Mouse (Mus musculus): Measurements from ENCODE around the gene Ppp4r1. TPM values are rescaled to one million over a fixed set of nuclear protein-coding genes. Genes with fewer than 3 reads are reported as not detected.
A peak's percentile ranks its signal among the peaks of the same experiment; 100 is the strongest.

The Ppp4r1 gene
- total and polyA plus RNA-seq, 3 experiments: 24.9 to 60.7 (median 59.2) TPM

DNA sequence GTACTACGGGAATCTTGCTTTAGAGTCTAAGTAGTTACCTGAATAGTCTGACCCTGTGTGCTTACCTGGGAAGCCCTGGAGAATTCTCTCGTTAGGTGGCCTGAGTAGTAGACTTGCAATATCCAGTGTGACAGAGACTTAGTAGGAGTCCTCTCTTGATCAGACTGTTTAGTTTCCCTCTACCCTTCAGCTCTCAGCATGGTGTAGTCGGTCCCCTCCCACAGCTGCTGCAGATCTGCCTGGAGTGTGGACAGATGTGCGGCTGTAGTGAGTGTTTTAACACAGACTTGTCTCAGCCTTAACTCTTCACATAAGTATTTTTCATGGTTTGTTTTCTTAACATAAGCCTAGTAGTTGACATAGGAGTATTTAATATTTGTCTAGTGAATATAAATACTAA, 19.7 kb downstream of the Ppp4r1 start:
- no peak for DNase-seq

DNA sequence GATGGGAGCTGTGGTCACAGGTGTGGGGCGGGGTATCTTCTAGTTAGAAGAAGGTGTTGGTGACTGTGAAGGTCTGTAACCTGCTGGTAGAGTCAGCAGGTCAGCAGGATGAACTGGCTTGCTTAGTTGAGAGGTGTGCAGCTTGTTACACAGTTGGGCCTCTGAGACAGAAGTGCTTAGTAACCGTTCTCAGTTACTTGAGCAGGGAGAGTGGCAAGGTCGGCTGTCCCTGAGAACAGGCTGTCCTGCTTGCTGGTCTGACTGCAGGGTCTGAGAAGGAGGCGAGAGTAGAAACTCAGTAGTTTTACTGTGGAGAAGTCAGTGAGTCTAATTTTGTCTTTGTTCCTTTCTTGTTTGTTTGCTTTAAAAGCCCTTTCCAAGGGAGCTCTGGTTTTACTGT, 23.6 kb downstream of the Ppp4r1 start:
- no peak for DNase-seq

DNA sequence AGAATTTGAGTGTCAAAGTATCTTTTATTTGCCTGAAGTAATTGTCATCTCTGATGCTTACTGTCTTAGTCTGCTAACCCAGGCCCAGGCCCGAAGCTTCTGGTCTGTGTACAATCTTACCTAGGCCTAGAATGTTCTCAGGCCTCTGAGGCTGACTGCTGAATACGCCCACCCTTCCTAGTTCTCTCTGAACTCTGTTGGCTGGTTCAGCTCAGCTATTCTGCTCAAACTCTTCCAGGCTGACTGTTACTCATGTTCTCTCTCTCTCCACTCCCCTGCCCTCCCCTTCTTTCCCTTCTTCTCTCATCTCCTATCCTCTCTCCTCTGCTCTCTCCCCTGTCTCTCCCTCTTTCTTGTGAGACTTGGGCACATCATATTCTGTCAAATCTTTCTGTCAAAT, 24.0 kb downstream of the Ppp4r1 start:
- DNase-seq: no peak

DNA sequence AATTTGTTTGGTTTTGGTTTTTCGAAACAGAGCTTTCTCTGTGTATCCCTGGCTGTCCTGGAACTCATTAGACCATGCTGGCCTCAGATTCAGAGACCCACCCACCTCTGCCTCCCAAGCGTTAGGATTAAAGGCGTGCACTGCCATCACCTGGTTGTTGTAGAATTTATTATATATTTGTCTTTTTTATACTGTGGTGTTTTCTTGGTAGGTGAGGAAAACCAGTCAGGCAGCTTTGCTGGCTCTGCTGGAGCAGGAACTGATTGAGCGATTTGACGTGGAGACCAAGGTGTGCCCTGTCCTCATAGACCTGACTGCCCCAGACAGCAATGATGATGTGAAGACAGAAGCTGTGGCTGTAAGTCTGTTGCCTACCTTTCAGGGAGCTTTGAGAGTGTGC, 28.7 kb downstream of the Ppp4r1 start:
- DNase-seq: no peak

DNA sequence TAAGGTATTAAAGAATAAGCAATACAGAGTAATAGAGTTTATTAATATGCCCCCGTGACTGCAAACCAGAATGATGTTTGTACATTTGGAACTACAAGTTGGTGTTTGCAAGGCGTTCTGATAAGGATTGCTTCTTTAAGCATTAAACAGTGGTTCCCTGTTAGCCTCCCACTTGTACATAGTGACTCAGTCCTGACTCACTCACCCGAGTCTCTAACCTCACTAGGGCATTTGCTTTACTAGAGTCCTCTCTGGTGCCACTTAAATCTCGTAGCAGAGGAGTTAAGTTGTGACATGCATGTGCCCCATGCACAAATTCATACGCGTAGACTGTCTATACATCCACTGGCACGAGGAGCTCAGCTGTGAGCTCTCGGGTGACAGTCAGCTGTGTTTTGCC, 31.4 kb downstream of the Ppp4r1 start:
- peak; percentile 42 for DNase-seq

DNA sequence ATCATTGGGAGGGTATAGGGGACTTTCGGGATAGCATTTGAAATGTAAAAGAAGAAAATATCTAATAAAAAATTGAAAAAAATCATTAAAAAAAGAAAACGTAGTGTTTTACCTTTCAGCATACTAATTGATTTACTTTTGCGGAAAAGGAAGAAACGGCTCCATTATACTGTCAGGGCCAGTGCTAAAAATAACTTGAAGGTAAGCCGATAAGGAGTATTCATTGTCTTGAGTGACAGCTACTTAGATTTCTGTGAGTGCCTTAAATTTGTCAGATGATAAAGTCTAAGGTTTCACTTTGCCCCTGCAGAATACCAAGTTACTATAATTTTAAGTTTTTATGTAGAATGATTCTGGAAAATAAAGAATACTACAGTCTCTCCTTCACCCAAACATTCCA, 37.8 kb downstream of the Ppp4r1 start:
- DNase-seq: no peak

DNA sequence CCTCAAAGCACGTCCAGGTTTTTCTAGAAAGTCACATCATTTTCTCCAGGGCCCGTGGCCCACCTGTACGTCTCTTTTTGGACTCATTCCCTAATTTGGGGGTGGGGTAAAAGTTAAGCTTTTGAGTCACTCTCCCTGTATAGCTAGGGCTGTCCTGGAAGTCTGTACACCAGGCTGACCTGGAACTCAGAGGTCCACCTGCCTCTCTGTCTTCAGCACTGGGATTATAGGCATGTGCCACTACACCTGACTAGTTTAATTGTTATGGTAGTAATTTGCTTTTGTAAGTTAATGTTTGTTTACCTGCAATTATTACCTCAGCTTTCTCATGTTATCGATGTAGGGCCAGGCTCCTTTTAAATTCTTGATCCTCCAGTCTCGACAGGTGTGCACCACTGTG, 40.0 kb downstream of the Ppp4r1 start:
- DNase-seq: no peak

DNA sequence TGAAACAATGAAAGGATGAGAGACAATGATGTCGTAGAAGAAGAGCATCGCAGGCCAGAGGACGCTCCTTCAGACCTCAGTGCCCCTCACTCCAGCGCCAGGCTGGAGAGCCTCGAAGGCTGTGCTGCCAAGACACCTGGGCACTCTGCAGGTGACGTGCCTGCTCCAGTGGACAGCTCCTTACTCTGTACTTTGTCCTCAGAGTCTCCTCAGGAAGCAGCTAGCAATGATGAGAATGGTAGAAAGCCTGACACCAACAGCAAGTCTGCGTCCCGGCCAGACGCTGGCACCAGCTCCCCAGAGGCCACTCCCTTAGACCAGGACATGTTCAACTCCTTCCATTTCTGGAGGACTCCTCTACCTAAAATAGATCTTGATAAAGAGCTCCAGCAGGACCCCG, 41.9 kb downstream of the Ppp4r1 start:
- no peak for DNase-seq

DNA sequence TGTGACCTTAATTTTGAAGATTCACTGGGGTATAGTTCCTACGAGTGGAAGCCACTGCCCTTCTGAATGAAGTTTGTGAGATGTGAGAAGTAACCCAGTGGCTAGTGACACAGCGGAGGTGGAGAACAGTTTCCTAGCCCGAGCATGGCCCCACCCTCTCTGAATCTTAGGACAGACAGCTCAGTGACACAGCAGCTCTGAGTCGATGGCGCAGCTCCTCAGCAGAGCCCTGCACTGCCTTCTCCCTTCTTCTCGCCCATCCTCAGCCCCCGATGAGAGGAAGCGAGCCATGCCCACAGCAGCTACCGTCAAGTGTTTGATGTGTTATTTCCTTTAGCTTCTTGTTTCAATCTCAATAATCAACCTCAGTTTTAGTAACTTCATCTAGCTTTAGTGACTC, 43.9 kb downstream of the Ppp4r1 start:
- DNase-seq: no peak

DNA sequence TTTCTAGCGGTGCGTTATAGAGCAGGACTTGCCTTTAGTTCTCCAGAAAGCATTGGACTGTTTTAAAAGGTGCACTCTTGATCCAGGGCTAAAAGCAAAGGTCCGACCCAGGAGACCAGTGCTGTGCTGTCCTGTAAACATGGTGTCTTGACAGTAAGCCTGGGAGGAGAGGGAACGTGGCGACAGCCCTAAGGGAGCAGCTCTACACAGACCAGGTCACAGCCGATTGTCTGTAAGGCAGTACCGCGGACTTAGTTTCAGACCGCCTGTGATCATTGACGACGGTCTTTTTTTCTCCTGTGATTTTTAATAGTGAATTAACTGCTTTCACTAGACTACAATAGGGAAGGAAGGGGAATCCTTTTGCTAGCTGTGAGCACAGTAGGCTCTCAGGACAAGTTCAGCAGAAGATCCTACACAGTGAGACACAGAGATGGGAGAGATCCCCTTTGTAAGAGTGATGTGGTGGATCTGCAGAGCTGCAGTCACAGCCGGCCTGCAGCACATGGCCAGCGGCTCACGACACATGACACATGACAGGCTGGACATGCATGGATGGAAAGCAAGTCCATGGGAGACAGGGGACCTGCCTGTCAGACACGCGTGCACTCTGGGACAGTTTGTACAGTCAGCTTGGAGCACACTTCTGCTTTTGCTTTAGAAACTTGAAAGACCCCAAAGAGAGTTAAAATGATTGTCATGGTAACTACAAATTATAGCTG, 44.9 kb downstream of the Ppp4r1 start:
- no peak for DNase-seq

DNA sequence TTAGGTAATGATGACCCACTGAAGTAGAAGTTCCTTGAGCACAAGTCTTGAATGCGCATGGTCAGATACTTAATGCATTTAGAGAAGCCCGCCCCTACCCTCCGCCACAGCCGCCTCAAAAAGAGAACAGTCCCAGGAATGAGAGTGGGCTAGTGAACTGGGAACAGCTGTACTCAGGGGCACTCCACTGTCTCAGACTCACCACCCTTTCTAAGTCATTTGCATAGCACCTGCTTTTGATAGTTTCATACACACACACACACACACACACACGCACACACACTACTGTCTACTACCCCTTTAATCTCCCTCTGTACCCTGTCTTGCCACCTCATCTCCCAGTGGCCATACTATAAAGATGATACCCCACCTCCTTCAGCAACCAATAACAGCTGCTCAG, 45.5 kb downstream of the Ppp4r1 start:
- DNase-seq: no peak

DNA sequence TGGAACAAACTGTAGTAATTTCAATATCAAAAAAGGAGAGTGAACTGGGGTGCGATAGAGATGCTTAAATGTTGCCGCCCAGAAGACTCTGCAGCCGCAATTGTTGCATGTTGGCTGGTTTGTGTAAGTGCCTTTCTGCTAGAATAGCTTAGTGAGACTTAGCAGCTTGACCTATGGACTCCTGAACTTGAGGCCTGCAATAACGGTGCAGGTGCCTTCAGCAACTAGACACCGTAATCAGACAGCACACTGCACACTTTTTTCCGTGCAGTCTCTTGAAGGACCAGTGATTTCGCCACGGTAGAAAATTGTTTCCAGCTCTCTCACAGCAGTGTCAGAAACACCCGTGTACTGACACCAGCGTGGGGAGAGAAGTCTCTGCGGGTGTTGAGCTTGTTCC, 46.6 kb downstream of the Ppp4r1 start:
- no peak for DNase-seq

DNA sequence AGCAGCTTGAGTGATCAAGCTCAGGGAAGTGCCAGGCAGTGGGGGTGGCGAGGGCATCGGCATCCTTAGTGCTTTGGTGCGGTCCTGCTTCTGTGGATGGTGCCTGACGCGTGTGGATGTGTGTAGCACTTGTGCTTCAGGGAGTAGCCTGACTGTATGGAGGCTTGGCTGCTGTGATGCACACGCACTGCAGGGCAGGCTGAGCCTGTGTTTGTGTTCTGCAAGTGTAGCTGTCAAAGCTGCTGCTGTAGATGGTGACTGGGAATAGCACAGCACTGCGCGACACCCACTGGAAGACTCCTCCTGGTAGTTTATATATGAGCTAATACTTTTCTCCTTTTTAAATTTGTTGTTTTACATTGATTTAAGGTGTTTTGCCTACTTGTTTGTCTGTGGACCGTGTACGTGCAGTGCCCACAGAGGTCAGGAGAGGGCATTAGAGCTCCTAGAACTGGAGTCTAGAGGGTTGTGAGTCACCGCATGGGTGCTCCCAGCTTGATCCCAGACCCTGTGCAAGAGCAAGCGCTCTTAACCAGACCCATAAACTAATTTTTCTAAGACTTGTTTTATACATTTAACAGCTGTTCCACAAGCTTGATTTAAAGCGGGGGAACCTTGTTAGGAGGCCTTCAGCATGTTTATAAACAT, 48.0 kb downstream of the Ppp4r1 start:
- DNase-seq: peak; percentile 45

DNA sequence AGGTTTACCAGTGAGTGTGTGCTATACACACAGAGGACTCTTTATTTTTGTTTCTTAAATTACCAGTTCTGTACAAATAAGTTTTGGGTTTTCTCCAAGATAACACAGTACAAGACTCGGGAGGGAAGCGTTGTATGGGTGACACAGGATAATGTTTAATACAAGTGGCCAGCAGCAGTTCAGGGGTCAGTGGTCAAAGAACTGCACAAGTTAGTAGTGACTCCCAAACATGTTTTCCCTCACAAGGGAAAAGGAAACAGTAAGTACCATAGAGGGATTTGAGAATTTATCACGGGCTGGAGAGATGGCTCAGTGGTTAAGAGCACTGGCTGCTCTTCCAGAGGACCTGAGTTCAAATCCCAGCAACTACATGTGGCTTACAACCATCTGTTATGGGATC, 51.5 kb downstream of the Ppp4r1 start:
- DNase-seq: no peak

DNA sequence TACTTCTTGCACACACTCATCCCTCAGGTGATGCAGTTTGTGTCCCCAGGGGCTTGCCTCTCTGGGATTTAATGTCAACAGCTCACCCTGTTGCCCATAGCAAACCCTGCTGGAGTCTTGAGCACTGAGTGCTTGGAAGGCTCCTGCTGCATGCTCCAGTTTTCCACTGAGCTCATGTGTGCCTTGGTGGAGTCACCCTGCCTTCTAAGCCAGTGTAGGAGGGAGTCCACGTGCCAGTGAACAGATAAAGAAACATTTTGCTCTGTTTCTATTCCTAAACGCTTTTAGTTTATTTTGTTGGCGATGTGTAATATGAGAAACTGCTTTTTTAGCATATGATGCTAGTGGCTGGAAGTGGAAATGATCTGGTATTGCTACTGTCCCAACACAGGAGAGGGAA, 54.4 kb downstream of the Ppp4r1 start:
- DNase-seq: no peak

DNA sequence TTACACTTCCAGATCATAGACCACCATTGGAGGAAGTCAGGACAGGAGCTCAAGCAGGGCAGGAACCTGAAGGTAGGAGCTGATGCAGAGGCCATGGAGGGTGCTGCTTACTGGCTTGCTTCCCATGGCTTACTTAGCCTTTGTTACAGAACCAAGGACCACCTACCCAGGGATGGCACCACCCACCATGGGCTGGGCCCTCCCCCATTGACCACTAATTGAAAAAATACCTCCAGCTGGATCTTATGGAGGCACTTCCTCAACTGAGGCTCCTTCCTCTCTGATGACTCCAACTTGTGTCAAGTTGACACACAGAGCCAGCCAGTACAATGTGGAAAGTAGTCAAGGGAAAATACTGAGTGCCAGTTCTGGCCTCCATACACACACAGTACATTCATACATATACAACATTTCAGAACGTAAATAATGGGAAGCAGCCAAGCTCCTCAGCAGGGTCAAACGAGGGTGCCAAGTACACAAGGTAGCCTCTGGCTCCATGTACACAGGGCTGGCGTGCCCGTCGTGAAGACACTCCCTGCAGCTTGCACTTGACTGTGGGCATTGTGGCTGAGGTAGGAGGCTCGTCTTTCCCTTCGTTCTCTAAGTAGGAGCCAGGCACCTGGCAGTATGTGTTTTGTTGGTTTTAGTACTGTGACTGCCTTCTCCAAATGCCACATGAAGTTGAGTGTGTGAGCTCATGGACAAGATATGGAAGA, 57.3 kb downstream of the Ppp4r1 start:
- no peak for DNase-seq

DNA sequence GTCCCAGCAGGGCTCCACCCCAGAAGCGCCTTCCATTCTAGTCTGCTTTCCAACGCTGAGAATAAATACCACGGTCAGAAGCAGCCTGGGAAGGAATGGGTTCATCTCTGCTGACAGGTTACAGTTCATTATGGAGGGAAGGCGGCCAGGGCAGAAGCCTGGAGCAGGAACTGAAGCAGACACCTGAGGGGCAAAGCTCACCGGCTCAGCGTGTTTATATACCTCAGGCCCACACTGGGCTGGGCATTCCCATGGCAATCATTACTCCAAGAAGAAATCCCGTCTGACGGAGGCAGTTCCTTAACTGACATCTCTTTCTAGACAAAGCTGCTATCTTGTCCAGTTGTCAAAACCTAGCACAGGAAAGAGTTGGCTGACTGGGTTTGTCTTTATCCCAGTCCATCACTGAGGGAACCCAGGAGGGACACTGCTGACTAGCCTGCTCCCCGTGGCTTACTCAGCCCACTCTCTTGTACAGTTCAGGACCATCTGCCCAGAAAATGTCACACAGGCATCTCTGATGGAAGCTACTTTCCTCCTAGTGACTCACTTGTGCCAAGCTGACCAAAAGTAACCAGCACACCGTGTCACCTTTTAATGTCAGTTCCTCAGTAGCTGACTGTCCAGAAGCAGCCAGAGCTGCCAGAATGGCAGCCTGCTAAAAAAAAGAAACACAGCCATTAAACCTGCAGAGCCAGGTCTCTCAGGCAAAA, 60.5 kb downstream of the Ppp4r1 start:
- no peak for DNase-seq

DNA sequence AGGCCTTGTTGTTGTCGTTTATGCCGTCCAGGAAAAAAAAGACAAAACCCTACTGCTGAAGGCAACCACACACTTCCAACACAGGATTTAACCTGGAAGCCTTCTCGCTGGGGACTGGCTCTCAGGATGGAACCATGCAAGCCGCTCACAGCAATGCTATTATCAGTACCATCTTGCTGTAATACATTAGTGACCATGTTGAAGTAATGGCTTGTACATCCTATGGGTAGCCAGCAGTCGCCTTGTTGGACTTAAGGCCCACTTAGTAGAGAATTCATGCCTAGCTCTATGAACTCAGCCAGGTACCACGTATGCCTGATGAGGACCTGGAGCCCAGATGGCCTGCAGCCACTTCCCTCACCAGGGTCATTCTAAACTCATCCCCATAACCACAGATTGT, 63.0 kb downstream of the Ppp4r1 start:
- DNase-seq: no peak

DNA sequence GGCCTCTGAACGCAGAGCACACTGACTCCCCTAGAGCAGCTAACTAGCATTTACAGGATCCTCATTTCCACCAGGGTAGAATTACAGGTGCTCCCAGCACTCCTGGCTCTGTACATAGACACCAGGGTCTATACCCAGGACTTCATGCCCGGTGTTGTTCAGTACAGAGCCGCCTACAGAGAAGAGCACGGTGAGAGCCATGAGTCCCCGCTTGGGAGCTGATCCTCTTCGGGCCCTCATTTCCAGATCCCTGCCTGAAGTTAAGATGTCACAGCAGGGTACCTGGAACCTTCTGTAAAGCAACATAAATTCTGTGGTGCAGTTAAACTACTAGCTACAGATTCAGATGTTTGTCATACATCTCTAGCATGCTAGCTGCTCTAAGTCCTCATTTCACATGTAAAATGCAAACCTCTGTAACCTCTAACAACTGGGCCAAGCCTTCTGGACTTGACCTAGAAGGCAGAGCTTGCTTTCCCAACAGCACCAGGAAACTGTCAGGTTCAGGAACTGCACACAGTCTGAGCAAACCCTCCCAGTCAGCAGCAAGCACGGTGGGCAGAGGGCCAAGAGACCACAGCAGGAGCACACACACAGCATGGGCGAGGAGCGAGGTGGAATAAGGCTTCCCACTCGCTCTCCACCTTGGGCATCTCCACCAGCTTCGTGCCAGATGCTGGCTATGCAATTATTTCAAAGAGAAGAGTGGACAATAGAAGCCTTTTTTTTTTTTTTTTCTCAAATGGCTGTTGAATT, 65.5 kb downstream of the Ppp4r1 start:
- no peak for DNase-seq

DNA sequence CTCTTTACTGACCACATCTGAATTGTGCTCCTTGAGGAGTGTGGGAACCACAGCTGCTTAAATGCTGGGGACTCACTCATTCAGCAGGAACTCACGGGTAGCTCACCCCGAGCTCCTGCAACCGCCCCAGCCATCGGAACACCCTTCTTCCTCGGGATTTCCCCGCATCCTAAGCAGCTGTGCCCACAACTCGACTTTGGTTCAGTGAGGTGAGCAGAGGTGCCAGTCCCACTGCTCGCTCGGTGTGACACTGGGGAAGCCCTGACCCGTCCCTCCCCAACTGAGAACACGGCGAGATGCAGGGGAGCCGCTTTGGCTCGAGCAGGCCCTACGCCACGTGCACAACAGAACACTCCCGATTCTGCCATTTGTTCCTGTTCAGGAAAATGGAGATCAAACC, 68.1 kb downstream of the Ppp4r1 start:
- DNase-seq: no peak

DNA sequence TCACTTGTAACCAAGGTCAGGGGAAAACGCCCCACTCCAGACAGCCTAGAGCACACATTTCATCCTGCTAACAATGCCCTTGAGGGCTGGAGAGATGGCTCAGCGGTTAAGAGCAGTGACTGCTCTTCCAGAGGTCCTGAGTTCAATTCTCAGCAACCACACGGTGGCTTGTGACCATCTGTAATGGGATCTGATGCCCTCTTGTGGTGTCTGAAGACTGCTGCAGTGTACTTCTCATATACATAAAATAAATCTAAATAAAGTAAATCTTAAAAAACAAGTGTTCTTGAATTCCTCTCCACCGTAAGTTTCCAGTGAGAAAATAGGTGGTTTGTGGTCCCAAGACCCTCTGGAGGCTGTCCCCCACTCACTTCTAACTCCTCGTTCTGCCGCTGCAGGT, 69.4 kb downstream of the Ppp4r1 start:
- no peak for DNase-seq

DNA sequence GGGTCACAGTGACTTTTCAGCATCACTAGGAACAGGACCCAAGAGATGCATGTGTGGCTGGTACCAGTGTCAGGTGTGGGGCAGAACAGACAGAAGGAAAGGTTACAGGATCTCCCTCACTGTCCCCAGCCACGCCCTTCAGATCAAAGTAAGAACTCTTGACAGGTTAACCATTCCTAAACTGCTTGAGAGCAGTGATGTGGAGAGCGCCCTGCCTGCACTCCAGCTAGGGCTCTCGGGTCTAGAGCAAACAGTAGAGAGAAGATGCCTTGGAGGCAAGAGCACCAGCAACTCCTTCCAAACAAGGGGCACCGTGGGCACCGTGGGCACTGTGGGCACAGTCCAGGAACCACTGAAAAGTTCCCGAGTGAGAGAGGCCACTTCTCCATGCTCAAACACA, 71.0 kb downstream of the Ppp4r1 start:
- DNase-seq: no peak

Measured in adrenal gland, adult 2 months (tissue).